Mouse (Mus musculus): ENCODE data around the gene Shisal1. TPM values are rescaled to one million over a fixed set of nuclear protein-coding genes. Genes with fewer than 3 reads are reported as not detected.
A peak's percentile ranks its signal among the peaks of the same experiment; 100 is the strongest.

The Shisal1 gene
- total RNA-seq, 2 experiments from 2014 or later, result 61.4 to 63.9 TPM

- Histone ChIP-seq H3K4me3 (no peak overlapping the region), H3K27ac (peak overlapping the region; percentile 72)
- no peak for TF ChIP-seq CTCF (conservative IDR thresholded peaks at IDR 0.05)
- peak; percentile 62 to 72 for DNase-seq (ENCODE audit: low spot score in 2 of 2)
These were observed 94.7 kb downstream of the Shisal1 start for GRCm38 (mm10) chr15:84351915-84352844.

- Histone ChIP-seq H3K4me3 (no peak overlapping the region), H3K27ac (no peak overlapping the region)
- TF ChIP-seq CTCF (conservative IDR thresholded peaks at IDR 0.05), result no peak
- DNase-seq (ENCODE audit: low spot score in 2 of 2), result no peak
These were observed 95.6 kb downstream of the Shisal1 start for GRCm38 (mm10) chr15:84351342-84351741.

GRCm38 (mm10) chr15:84349915-84350738, 96.8 kb downstream of the Shisal1 start:
- H3K27ac ChIP-seq, result no peak overlapping the region
- no peak for DNase-seq (ENCODE audit: low spot score in 2 of 2)
- no peak for TF ChIP-seq CTCF (conservative IDR thresholded peaks at IDR 0.05)
- H3K4me3 ChIP-seq, result no peak overlapping the region

GRCm38 (mm10) chr15:84348769-84349168, 98.1 kb downstream of the Shisal1 start:
- no peak overlapping the region for H3K4me3 ChIP-seq
- DNase-seq (ENCODE audit: low spot score in 2 of 2), result no peak
- TF ChIP-seq CTCF (conservative IDR thresholded peaks at IDR 0.05), result peak; percentile 65
- no peak overlapping the region for H3K27ac ChIP-seq

- DNase-seq (ENCODE audit: low spot score in 2 of 2), result no peak
- TF ChIP-seq CTCF (conservative IDR thresholded peaks at IDR 0.05), result no peak
- Histone ChIP-seq H3K27ac (no peak overlapping the region), H3K4me3 (no peak overlapping the region)
These were observed 106.0 kb downstream of the Shisal1 start for GRCm38 (mm10) chr15:84340926-84341325.

- no peak for DNase-seq (ENCODE audit: low spot score in 2 of 2)
- no peak overlapping the region for H3K4me3 ChIP-seq
- H3K27ac ChIP-seq, result peak overlapping the region; percentile 55
- no peak for TF ChIP-seq CTCF (conservative IDR thresholded peaks at IDR 0.05)
These were observed 109.3 kb downstream of the Shisal1 start for GRCm38 (mm10) chr15:84337599-84337998.

GRCm38 (mm10) chr15:84336281-84336817, 110.5 kb downstream of the Shisal1 start:
- DNase-seq (ENCODE audit: low spot score in 2 of 2), result peak in 1 of 2 experiments; percentile 33
- no peak for TF ChIP-seq CTCF (conservative IDR thresholded peaks at IDR 0.05)
- peak overlapping the region; percentile 77 for H3K27ac ChIP-seq

GRCm38 (mm10) chr15:84331066-84331612, 115.8 kb downstream of the Shisal1 start:
- Histone ChIP-seq H3K27ac (no peak overlapping the region), H3K4me3 (no peak overlapping the region)
- DNase-seq (ENCODE audit: low spot score in 2 of 2), result no peak
- no peak for TF ChIP-seq CTCF (conservative IDR thresholded peaks at IDR 0.05)

More at GRCm38 (mm10) chr15:84336281-84336817, 110.5 kb downstream of the Shisal1 start:
- no peak overlapping the region for H3K4me3 ChIP-seq

- Histone ChIP-seq H3K4me3 (no peak overlapping the region), H3K27ac (no peak overlapping the region)
- no peak for TF ChIP-seq CTCF (conservative IDR thresholded peaks at IDR 0.05)
- no peak for DNase-seq (ENCODE audit: low spot score in 2 of 2)
These were observed 117.0 kb downstream of the Shisal1 start for GRCm38 (mm10) chr15:84329940-84330339.

Other genes with a start within 250 kb of the Shisal1 start
- gene Parvb, start 215.1 kb downstream of the Shisal1 start, total RNA-seq (2021), result 10 to 100 TPM; 29.9 to 34.0 TPM
- 10 to 100 TPM; 20.9 to 26.6 TPM for gene Parvg, start 123.1 kb downstream of the Shisal1 start, total RNA-seq (2021)
- gene Rtl6, start 110.7 kb upstream of the Shisal1 start, total RNA-seq (2021), result 10 to 100 TPM; 55.2 to 56.7 TPM
- 10 to 100 TPM; 15.5 to 16.9 TPM for gene Prr5, start 222.5 kb upstream of the Shisal1 start, total RNA-seq (2021)